Mouse (Mus musculus): ENCODE results near the gene Tnks2. TPM values are rescaled to one million over a fixed set of nuclear protein-coding genes. Genes with fewer than 3 reads are reported as not detected.

Gene Tnks2
- polyA plus RNA-seq, 1 experiment from 2014 or later = 60.5 TPM

GRCm38 (mm10) chr19:36834532-36835431 lies 750 bp downstream of the Tnks2 start:
- H3K4me2 ChIP-seq = peak overlapping the region; percentile 87
- no peaks in the 10 kb centered on the region for H3K9me3 ChIP-seq (replicated peaks; ENCODE audit: control insufficient read depth, low read length)
- no peaks in the 10 kb centered on the region for H3K36me3 ChIP-seq (ENCODE audit: control insufficient read depth, insufficient read depth, low read length)
- H3K9ac ChIP-seq (ENCODE audit: low read depth, low read length) = peak overlapping the region; percentile 98
- under 1% methylated on average over 60 of the region's 62 CpGs for WGBS (ENCODE audit: insufficient replicate concordance)
- peak overlapping the region; percentile 97 for H3K4me3 ChIP-seq (ENCODE audit: low read depth, low read length)
- peak overlapping the region; percentile 99 for H3K27ac ChIP-seq (ENCODE audit: low read depth, low read length)
- ATAC-seq (replicated peaks; ENCODE audit: insufficient number of reproducible peaks, low FRiP score, low TSS enrichment) = peak; percentile 66
- H3K4me1 ChIP-seq (ENCODE audit: control insufficient read depth, insufficient read depth, low read length) = peaks cover 8% of the 10 kb centered on the region; the same call in 1 of the 2 replicates
- H3K27me3 ChIP-seq (ENCODE audit: control insufficient read depth, insufficient read depth, low read length) = no peaks in the 10 kb centered on the region

GRCm38 (mm10) chr19:36836035-36836434 lies 2.0 kb downstream of the Tnks2 start:
- H3K9ac ChIP-seq (ENCODE audit: low read depth, low read length) = peak overlapping the region; percentile 36
- no peaks in the 10 kb centered on the region for H3K27me3 ChIP-seq (ENCODE audit: control insufficient read depth, insufficient read depth, low read length)
- H3K27ac ChIP-seq (ENCODE audit: low read depth, low read length) = no peak overlapping the region
- H3K4me2 ChIP-seq = peak overlapping the region; percentile 87
- H3K36me3 ChIP-seq (ENCODE audit: control insufficient read depth, insufficient read depth, low read length) = no peaks in the 10 kb centered on the region
- H3K9me3 ChIP-seq (replicated peaks; ENCODE audit: control insufficient read depth, low read length) = no peaks in the 10 kb centered on the region
- WGBS (ENCODE audit: insufficient replicate concordance) = 33% methylated on average over 4 of the region's 4 CpGs
- no peak for ATAC-seq (replicated peaks; ENCODE audit: insufficient number of reproducible peaks, low FRiP score, low TSS enrichment)
- H3K4me1 ChIP-seq (ENCODE audit: control insufficient read depth, insufficient read depth, low read length) = peaks cover 8% of the 10 kb centered on the region; the same call in 1 of the 2 replicates
- H3K4me3 ChIP-seq (ENCODE audit: low read depth, low read length) = peak overlapping the region; percentile 97

- Histone ChIP-seq H3K27me3 (ENCODE audit: control insufficient read depth, insufficient read depth, low read length) (no peaks in the 10 kb centered on the region), H3K27ac (ENCODE audit: low read depth, low read length) (no peak overlapping the region), H3K36me3 (ENCODE audit: control insufficient read depth, insufficient read depth, low read length) (no peaks in the 10 kb centered on the region), H3K4me2 (no peak overlapping the region), H3K9ac (ENCODE audit: low read depth, low read length) (no peak overlapping the region), H3K4me3 (ENCODE audit: low read depth, low read length) (no peak overlapping the region), H3K4me1 (ENCODE audit: control insufficient read depth, insufficient read depth, low read length) (peaks cover 6% of the 10 kb centered on the region; the same call in 1 of the 2 replicates), H3K9me3 (replicated peaks; ENCODE audit: control insufficient read depth, low read length) (no peaks in the 10 kb centered on the region)
- WGBS (ENCODE audit: insufficient replicate concordance) = 92% methylated on average over 3 of the region's 3 CpGs
- no peak for ATAC-seq (replicated peaks; ENCODE audit: insufficient number of reproducible peaks, low FRiP score, low TSS enrichment)
Measured at GRCm38 (mm10) chr19:36840301-36840700, 6.3 kb downstream of the Tnks2 start.

GRCm38 (mm10) chr19:36843866-36844265 lies 9.8 kb downstream of the Tnks2 start:
- H3K27ac ChIP-seq (ENCODE audit: low read depth, low read length) = no peak overlapping the region
- no peaks in the 10 kb centered on the region for H3K4me1 ChIP-seq (ENCODE audit: control insufficient read depth, insufficient read depth, low read length)
- H3K9ac ChIP-seq (ENCODE audit: low read depth, low read length) = no peak overlapping the region
- no peaks in the 10 kb centered on the region for H3K9me3 ChIP-seq (replicated peaks; ENCODE audit: control insufficient read depth, low read length)
- H3K4me3 ChIP-seq (ENCODE audit: low read depth, low read length) = no peak overlapping the region
- no peaks in the 10 kb centered on the region for H3K27me3 ChIP-seq (ENCODE audit: control insufficient read depth, insufficient read depth, low read length)
- peaks cover 5% of the 10 kb centered on the region; the same call in 1 of the 2 replicates for H3K36me3 ChIP-seq (ENCODE audit: control insufficient read depth, insufficient read depth, low read length)
- no peak overlapping the region for H3K4me2 ChIP-seq
- 93% methylated on average over 11 of the region's 11 CpGs for WGBS (ENCODE audit: insufficient replicate concordance)
- no peak for ATAC-seq (replicated peaks; ENCODE audit: insufficient number of reproducible peaks, low FRiP score, low TSS enrichment)

GRCm38 (mm10) chr19:36845924-36846323 lies 11.9 kb downstream of the Tnks2 start:
- WGBS (ENCODE audit: insufficient replicate concordance) = 73% methylated on average over 5 of the region's 5 CpGs

GRCm38 (mm10) chr19:36853831-36854230 lies 19.8 kb downstream of the Tnks2 start:
- peaks cover 30% of the 10 kb centered on the region for H3K36me3 ChIP-seq (ENCODE audit: control insufficient read depth, insufficient read depth, low read length)
- no peak overlapping the region for H3K9ac ChIP-seq (ENCODE audit: low read depth, low read length)
- no peak overlapping the region for H3K4me3 ChIP-seq (ENCODE audit: low read depth, low read length)
- H3K27ac ChIP-seq (ENCODE audit: low read depth, low read length) = no peak overlapping the region
- no peaks in the 10 kb centered on the region for H3K9me3 ChIP-seq (replicated peaks; ENCODE audit: control insufficient read depth, low read length)
- H3K27me3 ChIP-seq (ENCODE audit: control insufficient read depth, insufficient read depth, low read length) = no peaks in the 10 kb centered on the region
- no peak for ATAC-seq (replicated peaks; ENCODE audit: insufficient number of reproducible peaks, low FRiP score, low TSS enrichment)
- WGBS (ENCODE audit: insufficient replicate concordance) = 89% methylated on average over 2 of the region's 2 CpGs
- no peaks in the 10 kb centered on the region for H3K4me1 ChIP-seq (ENCODE audit: control insufficient read depth, insufficient read depth, low read length)
- no peak overlapping the region for H3K4me2 ChIP-seq

More at GRCm38 (mm10) chr19:36845924-36846323, 11.9 kb downstream of the Tnks2 start:
- Histone ChIP-seq H3K36me3 (ENCODE audit: control insufficient read depth, insufficient read depth, low read length) (peaks cover 18% of the 10 kb centered on the region), H3K27ac (ENCODE audit: low read depth, low read length) (no peak overlapping the region), H3K4me1 (ENCODE audit: control insufficient read depth, insufficient read depth, low read length) (no peaks in the 10 kb centered on the region), H3K9me3 (replicated peaks; ENCODE audit: control insufficient read depth, low read length) (no peaks in the 10 kb centered on the region), H3K4me3 (ENCODE audit: low read depth, low read length) (no peak overlapping the region), H3K27me3 (ENCODE audit: control insufficient read depth, insufficient read depth, low read length) (no peaks in the 10 kb centered on the region), H3K9ac (ENCODE audit: low read depth, low read length) (no peak overlapping the region), H3K4me2 (no peak overlapping the region)
- ATAC-seq (replicated peaks; ENCODE audit: insufficient number of reproducible peaks, low FRiP score, low TSS enrichment) = no peak

GRCm38 (mm10) chr19:36857851-36858250 lies 23.8 kb downstream of the Tnks2 start:
- H3K36me3 ChIP-seq (ENCODE audit: control insufficient read depth, insufficient read depth, low read length) = peaks cover 21% of the 10 kb centered on the region; the same call in 1 of the 2 replicates

GRCm38 (mm10) chr19:36860393-36860792 lies 26.4 kb downstream of the Tnks2 start:
- H3K9me3 ChIP-seq (replicated peaks; ENCODE audit: control insufficient read depth, low read length) = no peaks in the 10 kb centered on the region
- H3K27me3 ChIP-seq (ENCODE audit: control insufficient read depth, insufficient read depth, low read length) = no peaks in the 10 kb centered on the region
- H3K4me1 ChIP-seq (ENCODE audit: control insufficient read depth, insufficient read depth, low read length) = no peaks in the 10 kb centered on the region
- H3K9ac ChIP-seq (ENCODE audit: low read depth, low read length) = no peak overlapping the region
- peaks cover 23% of the 10 kb centered on the region for H3K36me3 ChIP-seq (ENCODE audit: control insufficient read depth, insufficient read depth, low read length)
- no peak overlapping the region for H3K4me3 ChIP-seq (ENCODE audit: low read depth, low read length)
- WGBS (ENCODE audit: insufficient replicate concordance) = 85% methylated on average over 5 of the region's 5 CpGs
- H3K27ac ChIP-seq (ENCODE audit: low read depth, low read length) = no peak overlapping the region
- no peak for ATAC-seq (replicated peaks; ENCODE audit: insufficient number of reproducible peaks, low FRiP score, low TSS enrichment)
- H3K4me2 ChIP-seq = no peak overlapping the region

More at GRCm38 (mm10) chr19:36857851-36858250, 23.8 kb downstream of the Tnks2 start:
- H3K4me2 ChIP-seq = no peak overlapping the region
- H3K27me3 ChIP-seq (ENCODE audit: control insufficient read depth, insufficient read depth, low read length) = no peaks in the 10 kb centered on the region
- H3K4me3 ChIP-seq (ENCODE audit: low read depth, low read length) = no peak overlapping the region
- H3K9me3 ChIP-seq (replicated peaks; ENCODE audit: control insufficient read depth, low read length) = no peaks in the 10 kb centered on the region
- H3K4me1 ChIP-seq (ENCODE audit: control insufficient read depth, insufficient read depth, low read length) = no peaks in the 10 kb centered on the region
- ATAC-seq (replicated peaks; ENCODE audit: insufficient number of reproducible peaks, low FRiP score, low TSS enrichment) = no peak
- H3K27ac ChIP-seq (ENCODE audit: low read depth, low read length) = no peak overlapping the region
- no peak overlapping the region for H3K9ac ChIP-seq (ENCODE audit: low read depth, low read length)
- WGBS (ENCODE audit: insufficient replicate concordance) = 85% methylated on average over 9 of the region's 9 CpGs
